Mouse (Mus musculus): ENCODE results near the gene Map1lc3b. TPM values are rescaled to one million over a fixed set of nuclear protein-coding genes. Genes with fewer than 3 reads are reported as not detected.

Gene Map1lc3b
- polyA plus RNA-seq, 1 experiment from 2014 or later, result 214 TPM

DNA sequence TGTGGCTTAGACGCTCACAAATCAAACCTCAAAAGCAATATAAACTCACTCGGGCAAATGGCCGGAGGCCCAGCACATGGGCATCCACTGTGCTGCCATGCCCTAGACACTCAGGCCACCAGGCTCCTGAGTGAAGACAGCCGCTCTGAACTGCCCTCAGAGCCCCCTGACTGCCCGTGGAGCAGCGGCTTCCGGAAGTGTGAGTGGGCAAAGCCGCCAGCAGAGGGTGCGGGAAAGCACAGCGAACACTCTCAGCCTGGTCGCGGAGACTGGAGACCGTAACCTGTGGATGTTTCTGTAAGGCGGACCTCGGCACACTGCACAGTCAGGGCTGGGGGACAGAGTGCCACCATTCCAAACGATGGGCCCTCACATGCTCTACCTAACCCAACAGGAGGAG is 31.6 kb upstream of the Map1lc3b start:
- H3K4me2 ChIP-seq (replicated peaks), result no peak overlapping the region
- 90% methylated on average over 16 of the region's 16 CpGs for WGBS
- no peak overlapping the region for H3K27ac ChIP-seq
- no peaks in the 10 kb centered on the region for H3K9me3 ChIP-seq
- no peak overlapping the region for H3K4me3 ChIP-seq
- no peak for ATAC-seq (ENCODE audit: insufficient number of reproducible peaks, insufficient read depth, low FRiP score, low TSS enrichment)
- H3K4me1 ChIP-seq, result no peaks in the 10 kb centered on the region
- no peaks in the 10 kb centered on the region for H3K27me3 ChIP-seq
- H3K9ac ChIP-seq, result no peak overlapping the region
- peaks cover 58% of the 10 kb centered on the region for H3K36me3 ChIP-seq

DNA sequence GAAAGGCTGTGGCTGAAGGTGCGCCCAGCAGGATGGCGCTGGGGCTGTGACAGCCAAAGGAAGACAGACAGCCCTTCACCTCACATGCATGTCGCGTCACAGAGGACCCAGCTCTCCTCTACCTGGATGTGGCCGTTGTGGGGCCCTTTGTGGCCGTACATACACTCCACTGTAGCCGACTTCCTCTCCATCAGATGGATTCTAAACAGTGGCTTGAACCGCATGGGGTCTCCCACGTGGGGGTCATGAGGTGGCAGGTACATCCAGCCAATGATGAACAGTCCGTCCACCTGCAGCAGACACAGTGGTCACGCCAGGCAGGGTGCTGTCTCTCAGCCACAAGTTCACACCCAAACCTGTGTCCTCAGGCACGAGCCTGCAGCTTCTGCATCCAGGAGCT is 30.4 kb upstream of the Map1lc3b start:
- H3K4me3 ChIP-seq, result no peak overlapping the region
- H3K9ac ChIP-seq, result no peak overlapping the region
- no peaks in the 10 kb centered on the region for H3K27me3 ChIP-seq
- H3K9me3 ChIP-seq, result no peaks in the 10 kb centered on the region
- H3K4me2 ChIP-seq (replicated peaks), result no peak overlapping the region
- 88% methylated on average over 12 of the region's 12 CpGs for WGBS
- H3K27ac ChIP-seq, result no peak overlapping the region
- no peak for ATAC-seq (ENCODE audit: insufficient number of reproducible peaks, insufficient read depth, low FRiP score, low TSS enrichment)
- peaks cover 45% of the 10 kb centered on the region for H3K36me3 ChIP-seq
- H3K4me1 ChIP-seq, result no peaks in the 10 kb centered on the region

DNA sequence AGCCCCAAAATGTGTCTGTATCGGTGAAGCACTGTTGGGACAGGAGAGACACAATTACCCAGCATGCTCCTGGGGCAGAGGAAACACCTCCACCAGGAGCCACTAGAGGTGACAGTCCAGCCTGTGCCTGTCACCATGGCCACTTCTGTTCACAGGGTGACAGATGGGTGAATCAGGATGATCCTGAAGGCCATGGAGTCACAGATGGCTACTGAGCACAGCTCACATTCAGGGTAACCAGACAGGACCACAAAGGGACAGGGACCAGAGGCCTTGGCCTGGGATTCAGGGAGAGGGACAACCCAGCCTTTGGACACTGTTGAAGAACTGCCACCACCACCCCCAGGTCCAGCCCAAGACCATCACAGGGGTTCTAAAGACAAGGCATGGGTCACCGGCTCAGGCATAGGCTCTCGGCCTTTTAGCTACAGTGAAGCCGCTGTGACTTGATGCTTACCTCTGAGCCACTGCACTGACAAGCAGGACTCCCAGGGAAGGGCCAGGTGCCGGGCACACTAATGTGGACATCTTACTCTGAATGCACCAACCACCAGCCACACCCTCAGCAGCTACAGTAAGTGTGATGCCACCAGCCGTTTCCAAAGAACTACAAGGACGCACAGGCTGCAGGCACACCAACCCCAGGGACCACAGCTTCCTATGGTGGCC is 29.6 kb upstream of the Map1lc3b start:
- no peak overlapping the region for H3K4me2 ChIP-seq (replicated peaks)
- ATAC-seq (ENCODE audit: insufficient number of reproducible peaks, insufficient read depth, low FRiP score, low TSS enrichment), result no peak
- H3K9me3 ChIP-seq, result no peaks in the 10 kb centered on the region
- no peak overlapping the region for H3K27ac ChIP-seq
- H3K36me3 ChIP-seq, result peaks cover 43% of the 10 kb centered on the region
- no peak overlapping the region for H3K4me3 ChIP-seq
- no peak overlapping the region for H3K9ac ChIP-seq
- H3K4me1 ChIP-seq, result no peaks in the 10 kb centered on the region
- 91% methylated on average over 7 of the region's 7 CpGs for WGBS
- H3K27me3 ChIP-seq, result no peaks in the 10 kb centered on the region

DNA sequence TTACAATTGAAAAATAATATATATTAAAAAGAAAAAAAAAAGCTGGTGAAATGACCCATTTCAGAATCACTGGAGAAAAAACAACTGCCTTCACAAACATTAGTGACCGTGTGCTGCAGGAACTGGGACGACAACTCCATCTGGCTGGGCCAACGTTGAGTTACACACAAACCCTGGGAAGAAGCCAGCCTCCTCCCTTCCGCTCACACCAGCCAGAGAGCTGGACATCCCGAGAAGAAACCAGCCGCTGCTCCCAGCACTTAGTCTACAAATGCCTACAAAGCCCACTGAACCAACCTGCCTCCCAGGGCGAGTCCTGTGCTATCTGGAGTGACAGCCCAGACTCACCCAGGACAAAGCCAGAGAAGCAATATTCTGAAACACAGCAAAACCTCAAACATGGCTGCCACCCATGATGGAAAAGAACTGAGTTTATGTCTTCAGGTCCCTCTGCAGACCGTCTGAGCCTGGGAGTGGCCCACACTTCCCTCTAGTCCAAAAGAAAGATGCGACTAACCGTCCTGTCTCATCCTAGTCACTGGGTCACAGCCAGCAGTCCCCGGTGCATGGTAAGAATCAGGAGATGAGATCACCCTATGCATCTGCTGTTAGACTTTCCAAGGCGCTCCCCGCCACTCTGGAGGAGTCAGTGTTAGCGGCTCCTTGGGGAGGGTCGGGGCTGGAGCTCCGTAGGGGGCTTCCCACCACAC is 28.4 kb upstream of the Map1lc3b start:
- Histone ChIP-seq H3K36me3 (peaks cover 41% of the 10 kb centered on the region), H3K4me3 (no peak overlapping the region), H3K27ac (no peak overlapping the region), H3K4me1 (no peaks in the 10 kb centered on the region), H3K27me3 (no peaks in the 10 kb centered on the region), H3K9ac (no peak overlapping the region), H3K4me2 (replicated peaks) (no peak overlapping the region), H3K9me3 (no peaks in the 10 kb centered on the region)
- ATAC-seq (ENCODE audit: insufficient number of reproducible peaks, insufficient read depth, low FRiP score, low TSS enrichment), result no peak
- 88% methylated on average over 16 of the region's 16 CpGs for WGBS

DNA sequence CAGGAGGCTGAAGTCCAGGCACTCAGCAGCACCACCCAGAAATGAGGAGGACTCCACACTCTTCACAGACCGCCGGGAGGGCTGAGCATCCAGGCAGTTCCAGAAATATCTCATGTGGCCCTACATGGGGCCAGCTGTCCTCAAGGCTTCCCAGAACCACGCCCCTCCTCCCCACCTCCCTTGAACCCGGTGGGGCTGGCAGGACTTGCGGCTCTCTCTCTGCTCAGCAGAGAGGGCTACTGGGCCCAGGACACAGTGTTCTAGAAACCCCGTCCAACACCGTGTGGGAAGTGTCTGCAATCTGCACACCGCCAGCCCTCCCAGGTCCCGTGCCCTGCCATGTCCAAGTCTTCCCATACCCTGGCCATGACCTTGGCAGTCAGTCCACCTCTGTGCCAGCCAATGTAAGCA is 27.2 kb upstream of the Map1lc3b start:
- Histone ChIP-seq H3K27me3 (no peaks in the 10 kb centered on the region), H3K36me3 (peaks cover 37% of the 10 kb centered on the region), H3K4me2 (replicated peaks) (no peak overlapping the region), H3K4me3 (no peak overlapping the region), H3K9me3 (no peaks in the 10 kb centered on the region), H3K4me1 (no peaks in the 10 kb centered on the region), H3K9ac (no peak overlapping the region), H3K27ac (no peak overlapping the region)
- ATAC-seq (ENCODE audit: insufficient number of reproducible peaks, insufficient read depth, low FRiP score, low TSS enrichment), result no peak
- WGBS, result 79% methylated on average over 9 of the region's 9 CpGs

DNA sequence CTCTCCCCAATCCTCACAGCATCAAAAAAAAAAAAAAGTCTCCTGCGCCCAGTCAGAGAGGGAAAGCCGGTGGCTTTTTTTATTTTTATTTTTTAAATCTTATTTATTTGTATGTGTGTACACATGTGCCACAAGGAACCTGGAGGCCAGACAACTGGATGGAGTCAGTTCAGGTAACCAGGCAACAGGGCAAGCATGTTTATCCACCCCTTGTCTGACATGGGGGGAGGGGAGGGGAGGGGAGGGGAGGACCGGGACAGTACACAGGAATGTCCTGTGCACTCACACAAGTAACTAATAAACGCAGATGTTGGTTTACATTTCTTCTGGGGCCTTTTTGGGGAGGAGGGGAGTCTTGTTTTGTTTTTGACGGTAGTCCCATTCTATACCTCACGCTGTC is 26.5 kb upstream of the Map1lc3b start:
- no peak overlapping the region for H3K9ac ChIP-seq
- H3K27ac ChIP-seq, result no peak overlapping the region
- H3K4me3 ChIP-seq, result no peak overlapping the region
- no peaks in the 10 kb centered on the region for H3K4me1 ChIP-seq
- no peaks in the 10 kb centered on the region for H3K9me3 ChIP-seq
- no peak overlapping the region for H3K4me2 ChIP-seq (replicated peaks)
- no peak for ATAC-seq (ENCODE audit: insufficient number of reproducible peaks, insufficient read depth, low FRiP score, low TSS enrichment)
- H3K36me3 ChIP-seq, result peaks cover 31% of the 10 kb centered on the region
- 82% methylated on average over 6 of the region's 6 CpGs for WGBS
- H3K27me3 ChIP-seq, result no peaks in the 10 kb centered on the region

DNA sequence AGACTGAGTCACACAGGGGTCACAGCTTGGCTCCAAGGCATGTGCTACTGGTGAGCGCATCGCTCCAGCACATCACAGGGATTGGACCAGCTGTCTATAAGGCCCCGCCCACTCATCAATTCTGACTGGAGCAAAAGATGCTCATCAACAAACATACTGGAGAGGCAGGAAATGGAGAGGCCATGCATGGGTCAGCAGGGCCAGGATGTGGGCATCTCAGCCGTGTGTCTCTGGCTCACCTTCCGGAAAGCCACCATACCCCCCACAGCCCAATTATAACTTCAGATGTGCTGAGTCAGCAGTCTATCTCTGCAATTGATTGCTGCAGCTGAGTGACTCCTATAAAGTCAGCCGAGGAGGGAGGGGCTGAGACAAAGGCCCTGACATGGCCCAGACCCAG is 21.8 kb upstream of the Map1lc3b start:
- H3K4me3 ChIP-seq, result no peak overlapping the region
- H3K4me1 ChIP-seq, result no peaks in the 10 kb centered on the region
- no peak overlapping the region for H3K4me2 ChIP-seq (replicated peaks)
- H3K9ac ChIP-seq, result no peak overlapping the region
- no peak for ATAC-seq (ENCODE audit: insufficient number of reproducible peaks, insufficient read depth, low FRiP score, low TSS enrichment)
- WGBS, result 77% methylated on average over 6 of the region's 6 CpGs
- H3K27me3 ChIP-seq, result no peaks in the 10 kb centered on the region
- H3K9me3 ChIP-seq, result no peaks in the 10 kb centered on the region
- peaks cover 12% of the 10 kb centered on the region for H3K36me3 ChIP-seq
- no peak overlapping the region for H3K27ac ChIP-seq

DNA sequence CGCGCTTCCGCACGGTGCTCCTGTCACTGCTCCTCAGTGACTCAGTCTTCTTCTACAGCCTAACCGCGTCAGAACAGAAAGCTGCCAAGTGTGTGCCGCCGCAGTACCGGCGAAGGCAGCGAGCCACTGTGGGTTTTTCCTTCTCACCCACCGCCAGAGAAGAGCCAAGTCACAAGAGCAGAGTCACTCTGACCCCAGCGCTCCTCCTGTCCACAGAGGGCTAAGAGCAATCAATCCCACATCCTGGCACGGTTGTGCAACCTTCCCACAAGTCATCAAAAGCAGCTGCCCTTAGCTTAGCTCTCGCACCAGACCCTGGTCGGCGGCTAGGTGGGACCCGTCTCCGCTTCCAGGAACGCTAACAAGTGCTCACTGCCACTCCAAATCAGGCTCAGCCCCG is 19.8 kb upstream of the Map1lc3b start:
- no peak overlapping the region for H3K9ac ChIP-seq
- H3K27ac ChIP-seq, result no peak overlapping the region

DNA sequence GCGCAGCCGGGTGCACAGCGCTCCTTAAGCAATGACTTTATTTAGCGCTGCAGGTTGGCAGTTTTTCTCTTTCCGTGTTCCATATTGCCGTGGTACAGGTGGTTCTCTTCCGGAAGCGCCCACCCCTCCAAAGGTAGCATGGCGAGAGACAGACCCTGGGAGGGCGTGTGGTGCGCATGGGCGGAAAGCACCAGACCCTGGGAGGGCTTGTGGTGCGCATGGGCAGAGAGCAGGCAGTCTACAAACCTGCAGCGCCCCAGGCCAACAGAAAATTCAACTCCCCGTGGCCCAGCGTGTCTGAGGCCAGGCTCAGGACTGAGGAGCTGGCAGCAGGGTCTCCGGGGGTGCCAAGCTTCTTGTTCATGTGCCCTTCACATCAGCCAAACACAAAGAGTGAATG is 19.4 kb upstream of the Map1lc3b start:
- no peaks in the 10 kb centered on the region for H3K9me3 ChIP-seq
- H3K4me3 ChIP-seq, result no peak overlapping the region
- no peak for ATAC-seq (ENCODE audit: insufficient number of reproducible peaks, insufficient read depth, low FRiP score, low TSS enrichment)
- H3K4me2 ChIP-seq (replicated peaks), result no peak overlapping the region
- peaks cover 5% of the 10 kb centered on the region; the same call in 1 of the 2 replicates for H3K36me3 ChIP-seq
- whole genome bisulfite sequencing, result 84% methylated on average over 17 of the region's 17 CpGs
- 0 out of 2 replicates have a peak, but pooled peaks cover 4% of the 10 kb centered on the region for H3K4me1 ChIP-seq
- no peaks in the 10 kb centered on the region for H3K27me3 ChIP-seq
- H3K27ac ChIP-seq, result no peak overlapping the region
- H3K9ac ChIP-seq, result no peak overlapping the region

More for the DNA sequence above, 19.8 kb upstream of the Map1lc3b start:
- WGBS, result 81% methylated on average over 21 of the region's 21 CpGs
- no peak for ATAC-seq (ENCODE audit: insufficient number of reproducible peaks, insufficient read depth, low FRiP score, low TSS enrichment)
- H3K4me1 ChIP-seq, result 0 out of 2 replicates have a peak, but pooled peaks cover 2% of the 10 kb centered on the region
- H3K4me3 ChIP-seq, result no peak overlapping the region
- H3K27me3 ChIP-seq, result no peaks in the 10 kb centered on the region
- peaks cover 8% of the 10 kb centered on the region for H3K36me3 ChIP-seq
- no peaks in the 10 kb centered on the region for H3K9me3 ChIP-seq
- H3K4me2 ChIP-seq (replicated peaks), result no peak overlapping the region

DNA sequence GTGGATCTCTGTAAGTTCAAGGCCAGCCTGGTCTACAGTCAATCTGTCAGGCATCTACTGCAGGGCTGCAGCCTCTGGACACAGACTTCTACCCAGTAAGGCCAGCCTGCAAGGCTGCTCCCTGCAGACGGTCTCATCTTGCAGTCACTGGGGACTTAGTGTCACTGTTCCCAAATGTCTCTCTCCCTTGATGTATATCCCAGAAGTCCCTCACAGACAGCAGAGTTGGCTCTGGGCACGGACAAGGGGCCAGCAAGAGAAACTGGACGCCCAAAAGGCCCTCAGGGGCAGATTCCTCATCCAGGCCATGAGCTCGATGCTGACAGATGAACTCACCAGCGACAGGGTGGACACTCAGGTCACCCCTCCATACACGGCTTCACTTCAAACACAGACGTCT is 18.0 kb upstream of the Map1lc3b start:
- H3K36me3 ChIP-seq, result no peaks in the 10 kb centered on the region
- no peak overlapping the region for H3K27ac ChIP-seq
- no peaks in the 10 kb centered on the region for H3K9me3 ChIP-seq
- H3K27me3 ChIP-seq, result no peaks in the 10 kb centered on the region
- WGBS, result 63% methylated on average over 7 of the region's 7 CpGs
- no peak overlapping the region for H3K4me3 ChIP-seq
- ATAC-seq (ENCODE audit: insufficient number of reproducible peaks, insufficient read depth, low FRiP score, low TSS enrichment), result no peak
- no peak overlapping the region for H3K4me2 ChIP-seq (replicated peaks)
- H3K9ac ChIP-seq, result no peak overlapping the region
- peaks cover 15% of the 10 kb centered on the region for H3K4me1 ChIP-seq

DNA sequence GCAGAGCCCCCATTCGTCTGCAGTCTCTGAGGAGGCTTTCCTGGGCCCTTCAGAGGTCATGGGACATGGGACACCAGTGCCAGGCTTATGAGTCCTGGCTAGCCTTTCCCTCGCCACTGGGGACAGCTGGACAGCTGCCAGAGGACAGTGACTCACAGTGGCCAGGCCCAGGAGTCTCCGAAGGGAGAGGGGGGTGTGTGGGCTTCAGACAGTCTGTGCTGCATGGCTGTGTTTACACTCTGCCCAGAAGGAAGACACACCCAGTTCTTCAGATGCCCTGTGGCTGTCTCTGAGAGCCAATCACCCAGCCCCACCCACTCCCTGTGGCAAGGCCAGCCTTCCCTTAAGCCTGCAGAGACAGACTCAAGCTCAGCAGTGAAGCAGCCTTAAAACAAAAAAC is 16.9 kb upstream of the Map1lc3b start:
- no peak overlapping the region for H3K27ac ChIP-seq
- peaks cover 23% of the 10 kb centered on the region for H3K4me1 ChIP-seq
- no peaks in the 10 kb centered on the region for H3K27me3 ChIP-seq
- ATAC-seq (ENCODE audit: insufficient number of reproducible peaks, insufficient read depth, low FRiP score, low TSS enrichment), result no peak
- H3K9me3 ChIP-seq, result no peaks in the 10 kb centered on the region
- H3K36me3 ChIP-seq, result no peaks in the 10 kb centered on the region
- 53% methylated on average over 3 of the region's 3 CpGs for WGBS
- H3K4me2 ChIP-seq (replicated peaks), result no peak overlapping the region
- H3K4me3 ChIP-seq, result no peak overlapping the region
- H3K9ac ChIP-seq, result no peak overlapping the region

DNA sequence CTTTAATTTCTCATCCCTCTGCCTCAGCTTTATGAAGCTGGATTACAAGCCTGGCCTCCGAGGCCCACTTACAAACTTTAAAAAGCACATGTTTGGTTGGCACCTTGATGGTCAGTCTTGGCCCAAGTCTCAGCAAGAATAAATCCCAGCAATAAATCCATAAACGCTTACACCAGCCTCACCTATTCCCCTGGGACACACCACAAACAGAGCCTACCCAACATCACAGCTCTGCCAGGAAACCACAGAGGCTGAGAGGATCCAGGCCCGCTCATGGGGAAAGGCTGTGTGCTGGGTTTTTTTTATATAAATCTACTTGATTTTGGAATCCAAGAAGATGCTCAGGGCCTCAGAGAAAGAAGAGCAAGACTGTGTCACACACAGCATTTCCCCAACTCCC is 14.5 kb upstream of the Map1lc3b start:
- no peaks in the 10 kb centered on the region for H3K36me3 ChIP-seq
- H3K9me3 ChIP-seq, result no peaks in the 10 kb centered on the region
- H3K4me2 ChIP-seq (replicated peaks), result no peak overlapping the region
- H3K4me1 ChIP-seq, result peaks cover 23% of the 10 kb centered on the region
- no peak overlapping the region for H3K9ac ChIP-seq
- WGBS, result 79% methylated on average over 3 of the region's 3 CpGs
- ATAC-seq (ENCODE audit: insufficient number of reproducible peaks, insufficient read depth, low FRiP score, low TSS enrichment), result no peak
- no peaks in the 10 kb centered on the region for H3K27me3 ChIP-seq
- no peak overlapping the region for H3K4me3 ChIP-seq
- H3K27ac ChIP-seq, result no peak overlapping the region

All from embryonic facial prominence, embryonic 12.5 days (tissue).